Mouse (Mus musculus): ENCODE measurements around the gene Fam207a. TPM values are rescaled to one million over a fixed set of nuclear protein-coding genes. Genes with fewer than 3 reads are reported as not detected.

The Fam207a gene
- polyA plus RNA-seq, 2 experiments, result 13.9 to 16.7 TPM

GRCm38 (mm10) chr10:77517066-77517620, 1.6 kb upstream of the Fam207a start:
- H3K4me3 ChIP-seq (ENCODE audit: insufficient read depth in 1 of 2, low read depth in 2 of 2, low read length in 2 of 2), result no peak overlapping the region
- H3K27me3 ChIP-seq (ENCODE audit: control insufficient read depth, insufficient read depth, low read length), result no peaks in the 10 kb centered on the region
- TF ChIP-seq EP300 (IDR thresholded peaks at IDR 0.05; ENCODE audit: low read depth) (no peak), CTCF (IDR thresholded peaks at IDR 0.05; ENCODE audit: low read depth) (peak; percentile 93)
- 24% methylated on average over 20 of the region's 20 CpGs for WGBS (ENCODE audit: insufficient replicate concordance)
- peak overlapping the region; percentile 71 for H3K4me2 ChIP-seq (ENCODE audit: low read depth)
- H3K27ac ChIP-seq, result no peak overlapping the region
- ATAC-seq (ENCODE audit: insufficient read depth), result no peak
- peaks cover 9% of the 10 kb centered on the region for H3K36me3 ChIP-seq (replicated peaks; ENCODE audit: control insufficient read depth, insufficient read depth, low read depth)
- 0 out of 2 replicates have a peak overlapping the region, but pooled peaks have one; percentile 3 for H3K9ac ChIP-seq (replicated peaks)
- peaks cover 12 to 16% of the 10 kb centered on the region in 2 experiments for H3K4me1 ChIP-seq (replicated peaks; ENCODE audit: control insufficient read depth in 2 of 2, insufficient read depth in 2 of 2, low read length in 1 of 2)
- DNase-seq (ENCODE audit: low read depth in 3 of 3, low spot score in 3 of 3), result peak in 1 of 3 experiments; percentile 47
- no peaks in the 10 kb centered on the region for H3K9me3 ChIP-seq (ENCODE audit: control insufficient read depth, low read length)

GRCm38 (mm10) chr10:77516379-77516951, 880 bp upstream of the Fam207a start:
- Histone ChIP-seq H3K27ac (peak overlapping the region; percentile 56), H3K9me3 (ENCODE audit: control insufficient read depth, low read length) (no peaks in the 10 kb centered on the region), H3K36me3 (replicated peaks; ENCODE audit: control insufficient read depth, insufficient read depth, low read depth) (peaks cover 9% of the 10 kb centered on the region), H3K9ac (replicated peaks) (peak overlapping the region; percentile 89), H3K4me3 (ENCODE audit: insufficient read depth in 1 of 2, low read depth in 2 of 2, low read length in 2 of 2) (peak overlapping the region; percentile 71 to 97), H3K27me3 (ENCODE audit: control insufficient read depth, insufficient read depth, low read length) (no peaks in the 10 kb centered on the region), H3K4me1 (replicated peaks; ENCODE audit: control insufficient read depth in 2 of 2, insufficient read depth in 2 of 2, low read length in 1 of 2) (peaks cover 12 to 16% of the 10 kb centered on the region in 2 experiments), H3K4me2 (ENCODE audit: low read depth) (peak overlapping the region; percentile 71)
- peak; percentile 19; the same call in 1 of the 2 replicates for TF ChIP-seq CTCF (IDR thresholded peaks at IDR 0.05; ENCODE audit: low read depth)
- no peak for TF ChIP-seq EP300 (IDR thresholded peaks at IDR 0.05; ENCODE audit: low read depth)
- DNase-seq (ENCODE audit: low read depth in 3 of 3, low spot score in 3 of 3) (no peak), ATAC-seq (ENCODE audit: insufficient read depth) (no peak; the same call in 1 of the 2 replicates)
- WGBS (ENCODE audit: insufficient replicate concordance), result 41% methylated on average over 14 of the region's 14 CpGs

GRCm38 (mm10) chr10:77510225-77510982, 5.2 kb downstream of the Fam207a start:
- Histone ChIP-seq H3K4me1 (replicated peaks; ENCODE audit: control insufficient read depth in 2 of 2, insufficient read depth in 2 of 2, low read length in 1 of 2) (peaks cover 9 to 18% of the 10 kb centered on the region in 2 experiments), H3K4me3 (ENCODE audit: insufficient read depth in 1 of 2, low read depth in 2 of 2, low read length in 2 of 2) (no peak overlapping the region), H3K4me2 (ENCODE audit: low read depth) (peak overlapping the region; percentile 15; the same call in 1 of the 2 replicates), H3K27me3 (ENCODE audit: control insufficient read depth, insufficient read depth, low read length) (no peaks in the 10 kb centered on the region), H3K9ac (replicated peaks) (peak overlapping the region; percentile 18; the same call in 1 of the 2 replicates), H3K9me3 (ENCODE audit: control insufficient read depth, low read length) (no peaks in the 10 kb centered on the region), H3K27ac (no peak overlapping the region; the same call in 1 of the 2 replicates), H3K36me3 (replicated peaks; ENCODE audit: control insufficient read depth, insufficient read depth, low read depth) (peaks cover 15% of the 10 kb centered on the region)
- no peak for TF ChIP-seq EP300 (IDR thresholded peaks at IDR 0.05; ENCODE audit: low read depth)
- TF ChIP-seq CTCF (IDR thresholded peaks at IDR 0.05; ENCODE audit: low read depth), result no peak
- ATAC-seq (ENCODE audit: insufficient read depth) (peak; percentile 9; the same call in 1 of the 2 replicates), DNase-seq (ENCODE audit: low read depth in 3 of 3, low spot score in 3 of 3) (no peak)
- 71% methylated on average over 15 of the region's 15 CpGs for WGBS (ENCODE audit: insufficient replicate concordance)

DNA sequence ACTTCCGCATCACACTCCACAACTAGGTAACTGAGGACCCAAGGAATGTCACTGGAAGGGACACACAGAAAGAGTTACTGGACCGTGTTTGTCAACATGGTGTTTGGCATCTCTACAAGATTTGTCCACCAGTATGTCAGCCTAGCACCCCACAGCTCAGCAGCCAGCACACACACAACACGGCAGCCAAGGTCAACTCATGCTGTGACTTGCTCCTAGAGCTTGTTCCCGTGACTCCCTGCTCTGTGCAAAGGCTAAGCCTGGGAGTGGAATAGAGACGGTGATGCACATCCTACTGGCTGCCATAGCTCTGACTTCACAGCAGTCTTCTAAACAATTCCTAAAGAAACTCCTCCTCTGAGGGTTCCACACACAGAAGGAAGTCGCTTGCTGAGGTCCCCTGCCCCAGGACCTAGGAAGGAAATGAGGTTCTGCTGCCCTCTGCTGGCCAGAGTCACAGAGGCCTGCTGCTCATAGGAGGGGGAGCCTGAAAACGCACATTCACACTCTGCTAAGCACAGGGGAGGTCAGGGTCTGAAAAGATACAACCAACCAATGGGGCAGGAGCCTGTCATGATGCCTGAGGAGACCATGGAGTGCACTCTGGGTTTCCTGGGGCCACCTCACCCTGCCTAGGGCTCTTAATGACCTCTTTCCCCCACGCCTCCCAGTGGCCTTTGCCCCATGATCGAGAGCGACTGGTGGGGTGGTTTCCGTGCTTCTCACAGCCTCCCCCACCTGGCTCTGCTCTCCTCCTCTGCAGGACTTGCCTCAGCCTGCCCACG, 6.0 kb downstream of the Fam207a start:
- peak; percentile 72 for ATAC-seq (ENCODE audit: insufficient read depth)
- Histone ChIP-seq H3K4me3 (ENCODE audit: insufficient read depth in 1 of 2, low read depth in 2 of 2, low read length in 2 of 2) (no peak overlapping the region), H3K9ac (replicated peaks) (no peak overlapping the region), H3K27me3 (ENCODE audit: control insufficient read depth, insufficient read depth, low read length) (no peaks in the 10 kb centered on the region), H3K4me1 (replicated peaks; ENCODE audit: control insufficient read depth in 2 of 2, insufficient read depth in 2 of 2, low read length in 1 of 2) (peaks cover 5 to 14% of the 10 kb centered on the region in 2 experiments), H3K36me3 (replicated peaks; ENCODE audit: control insufficient read depth, insufficient read depth, low read depth) (peaks cover 15% of the 10 kb centered on the region), H3K9me3 (ENCODE audit: control insufficient read depth, low read length) (no peaks in the 10 kb centered on the region), H3K27ac (no peak overlapping the region), H3K4me2 (ENCODE audit: low read depth) (no peak overlapping the region; the same call in 1 of the 2 replicates)
- peak; percentile 95 for TF ChIP-seq CTCF (IDR thresholded peaks at IDR 0.05; ENCODE audit: low read depth)
- no peak for TF ChIP-seq EP300 (IDR thresholded peaks at IDR 0.05; ENCODE audit: low read depth)
- DNase-seq (ENCODE audit: low read depth in 3 of 3, low spot score in 3 of 3), result peak; percentile 48 to 51 (median 50)
- 51% methylated on average over 12 of the region's 12 CpGs for WGBS (ENCODE audit: insufficient replicate concordance)
